Mouse (Mus musculus) limb, embryonic 11.5 days (tissue): ENCODE data around the gene 6030468B19Rik. TPM values are rescaled to one million over a fixed set of nuclear protein-coding genes. Genes with fewer than 3 reads are reported as not detected.
"Not testable (repeated sequence)": the region's sequence is repeated elsewhere in the genome, so short reads cannot be mapped to it uniquely, and the experiment has no call there.

Experiments
- ATAC-seq: fragments of 200-750 bp; cut with Nextera tagmentation; 2 replicates; pipeline ENCODE4 v1.8.0; 2017; ENCODE audit warnings: low read depth; ENCODE audit not compliant: insufficient number of reproducible peaks, low FRiP score, low TSS enrichment
- DNase-seq: peaks from one replicate; pipeline ENCODE4 v3.0.0-alpha.2; 2015; ENCODE audit warnings: low spot score
- H3K27ac ChIP-seq: fragments of 300-500 bp; sonication (generic); replicated peaks from 2 replicates; pipeline ENCODE4 v1.5.1; 2014; ENCODE audit warnings: low read depth, mild to moderate bottlenecking, low read length
- H3K27me3 ChIP-seq: fragments of 300-500 bp; sonication (generic); 2 replicates; pipeline ENCODE4 v1.6.1; 2014; ENCODE audit warnings: mild to moderate bottlenecking, low read length, mixed read lengths; ENCODE audit not compliant: control insufficient read depth, insufficient read depth
- H3K36me3 ChIP-seq: fragments of 300-500 bp; sonication (generic); 2 replicates; pipeline ENCODE4 v1.6.1; 2014; ENCODE audit warnings: mild to moderate bottlenecking, low read length, moderate library complexity, mixed read lengths; ENCODE audit not compliant: control insufficient read depth, insufficient read depth
- H3K4me1 ChIP-seq: fragments of 300-500 bp; sonication (generic); 2 replicates; pipeline ENCODE4 v1.6.1; 2014; ENCODE audit warnings: low read length, mixed read lengths; ENCODE audit not compliant: control insufficient read depth, insufficient read depth
- H3K4me2 ChIP-seq: fragments of 300-500 bp; sonication (generic); 2 replicates; pipeline ENCODE4 v1.6.1; 2014; ENCODE audit warnings: low read depth, mild to moderate bottlenecking, moderate library complexity; ENCODE audit not compliant: severe bottlenecking
- H3K4me3 ChIP-seq: fragments of 300-500 bp; sonication (generic); 2 replicates; pipeline ENCODE4 v1.5.1; 2014; ENCODE audit warnings: low read depth, low read length
- H3K9ac ChIP-seq: fragments of 300-500 bp; sonication (generic); 2 replicates; pipeline ENCODE4 v1.6.1; 2014; ENCODE audit warnings: mild to moderate bottlenecking, low read length
- H3K9me3 ChIP-seq: fragments of 300-500 bp; sonication (generic); 2 replicates; pipeline ENCODE4 v1.6.1; 2016; ENCODE audit warnings: low read length; ENCODE audit not compliant: control insufficient read depth
- WGBS: fragments of 180-500 bp; shearing (Covaris S2); extraction: QIAGEN DNeasy Blood & Tissue Kit; methylation state at CpG from one replicate; pipeline ENCODE4 v1.1.7; 2014; 5-methylcytosine and 5-hydroxymethylcytosine counted together
- polyA plus RNA-seq: library from polyadenylated mRNA; unstranded; fragments of >200 nt; fragmentation: Nextera tagmentation; extraction: Ambion mirVana; gene quantifications from 2 replicates; pipeline ENCODE4 v1.2.1, GENCODE M21; 2014

The 6030468B19Rik gene
- polyA plus RNA-seq, 1 experiment from 2014 or later, result 0.83 TPM

- Histone ChIP-seq H3K9ac (no peak overlapping the region), H3K9me3 (no peaks in the 10 kb centered on the region), H3K4me1 (peaks cover 10% of the 10 kb centered on the region), H3K4me2 (no peak overlapping the region), H3K27me3 (no peaks in the 10 kb centered on the region), H3K4me3 (no peak overlapping the region), H3K27ac (no peak overlapping the region), H3K36me3 (peaks cover 34% of the 10 kb centered on the region)
- WGBS, result 97% methylated on average over 6 of the region's 6 CpGs
- DNase-seq (no peak), ATAC-seq (no peak)
Measured at GRCm38 (mm10) chr11:117814704-117815366, 17.4 kb downstream of the 6030468B19Rik start.

DNA sequence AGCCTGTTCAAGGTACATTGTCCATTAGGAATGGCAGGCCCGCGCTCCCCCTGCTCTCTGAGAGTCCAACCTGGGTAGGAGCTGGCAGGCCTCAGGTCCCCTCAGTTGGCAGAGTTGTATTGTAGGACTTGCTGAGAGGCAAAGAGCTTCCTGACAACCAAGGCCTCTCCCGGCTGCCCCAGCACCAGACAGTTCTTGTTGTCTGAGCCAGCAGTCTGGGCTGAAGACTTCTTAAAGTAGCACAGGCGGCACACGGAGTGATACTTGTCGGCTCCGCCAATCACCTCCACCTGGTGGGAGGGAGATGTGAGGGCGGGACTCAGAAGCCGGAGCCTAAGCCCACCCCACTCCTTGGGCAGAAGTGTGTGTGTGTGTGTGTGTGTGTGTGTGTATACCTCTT is 18.4 kb downstream of the 6030468B19Rik start:
- H3K4me1 ChIP-seq, H3K4me3 ChIP-seq, ATAC-seq, H3K27ac ChIP-seq, DNase-seq, H3K4me2 ChIP-seq, H3K9ac ChIP-seq, H3K27me3 ChIP-seq, H3K9me3 ChIP-seq: not testable (repeated sequence)
- peaks cover 37% of the 10 kb centered on the region for H3K36me3 ChIP-seq
- 88% methylated on average over 9 of the region's 9 CpGs for WGBS

DNA sequence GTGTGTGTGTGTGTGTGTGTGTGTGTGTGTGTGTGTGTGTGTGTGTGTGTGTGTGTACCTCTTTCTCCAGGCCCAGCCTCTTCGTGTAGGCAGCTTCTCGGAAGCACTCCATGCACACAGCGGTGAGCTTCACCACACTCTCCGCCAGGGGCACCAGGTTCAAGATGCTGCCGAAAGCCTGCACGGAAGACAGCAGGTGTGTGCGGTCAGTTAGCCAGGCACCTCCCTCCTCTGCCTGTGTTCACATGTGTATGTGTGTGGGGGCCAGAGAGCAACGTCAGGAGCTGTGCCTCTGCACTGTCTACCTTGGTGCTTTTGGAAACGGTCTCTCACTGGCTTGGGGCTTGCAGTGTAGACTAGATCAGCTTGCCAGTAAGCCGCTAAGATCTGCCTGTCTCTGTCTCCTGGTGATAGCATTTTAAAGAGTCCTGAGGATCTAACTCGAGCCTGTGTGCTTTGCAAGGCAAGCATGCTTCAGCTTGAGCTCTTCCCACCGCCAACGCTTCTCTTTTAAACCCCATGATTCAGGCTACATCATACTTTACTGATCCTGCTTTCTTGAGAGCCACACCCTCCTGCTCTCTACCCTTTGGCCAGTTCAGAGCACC is 19.0 kb downstream of the 6030468B19Rik start:
- no peak overlapping the region for H3K9ac ChIP-seq
- WGBS, result 89% methylated on average over 12 of the region's 13 CpGs
- no peak overlapping the region for H3K27ac ChIP-seq
- no peak overlapping the region for H3K4me3 ChIP-seq
- no peaks in the 10 kb centered on the region for H3K27me3 ChIP-seq
- no peaks in the 10 kb centered on the region for H3K4me1 ChIP-seq
- no peak for ATAC-seq
- DNase-seq, result no peak
- H3K9me3 ChIP-seq, result no peaks in the 10 kb centered on the region
- no peak overlapping the region for H3K4me2 ChIP-seq
- H3K36me3 ChIP-seq, result peaks cover 43% of the 10 kb centered on the region

DNA sequence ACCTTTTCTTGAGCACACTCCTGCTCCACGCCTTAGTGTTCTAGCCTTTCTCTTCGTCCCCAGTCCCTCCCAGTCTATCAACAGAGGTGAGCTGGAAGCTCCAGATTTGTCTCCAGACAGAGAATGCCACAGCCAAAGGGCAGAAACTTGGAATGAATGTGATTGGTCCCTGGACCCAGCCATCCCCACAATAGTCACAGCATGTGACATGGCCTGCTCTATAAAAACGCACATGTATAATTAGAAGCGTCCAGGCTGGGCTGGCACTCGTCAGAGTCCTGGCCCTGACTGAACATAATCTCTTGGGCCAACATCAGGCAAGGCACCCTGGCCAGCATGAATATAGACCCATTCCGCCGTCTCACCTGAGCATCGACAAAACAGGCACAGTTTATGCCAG is 21.6 kb downstream of the 6030468B19Rik start:
- no peak overlapping the region for H3K4me2 ChIP-seq
- H3K9ac ChIP-seq, result no peak overlapping the region
- 72% methylated on average over 8 of the region's 8 CpGs for WGBS
- ATAC-seq, result no peak
- H3K36me3 ChIP-seq, result peaks cover 30% of the 10 kb centered on the region
- no peaks in the 10 kb centered on the region for H3K9me3 ChIP-seq
- H3K27me3 ChIP-seq, result no peaks in the 10 kb centered on the region
- no peak overlapping the region for H3K27ac ChIP-seq
- H3K4me1 ChIP-seq, result peaks cover 5% of the 10 kb centered on the region
- no peak for DNase-seq
- no peak overlapping the region for H3K4me3 ChIP-seq

- no peak overlapping the region for H3K4me3 ChIP-seq
- no peak overlapping the region for H3K4me2 ChIP-seq
- H3K9me3 ChIP-seq, result no peaks in the 10 kb centered on the region
- H3K4me1 ChIP-seq, result peaks cover 10% of the 10 kb centered on the region
- H3K27me3 ChIP-seq, result no peaks in the 10 kb centered on the region
- WGBS, result 92% methylated on average over 7 of the region's 7 CpGs
- ATAC-seq, result no peak
- H3K9ac ChIP-seq, result no peak overlapping the region
- no peak for DNase-seq
- peaks cover 26% of the 10 kb centered on the region for H3K36me3 ChIP-seq
- H3K27ac ChIP-seq, result no peak overlapping the region
Measured at GRCm38 (mm10) chr11:117820173-117820572, 22.7 kb downstream of the 6030468B19Rik start.

DNA sequence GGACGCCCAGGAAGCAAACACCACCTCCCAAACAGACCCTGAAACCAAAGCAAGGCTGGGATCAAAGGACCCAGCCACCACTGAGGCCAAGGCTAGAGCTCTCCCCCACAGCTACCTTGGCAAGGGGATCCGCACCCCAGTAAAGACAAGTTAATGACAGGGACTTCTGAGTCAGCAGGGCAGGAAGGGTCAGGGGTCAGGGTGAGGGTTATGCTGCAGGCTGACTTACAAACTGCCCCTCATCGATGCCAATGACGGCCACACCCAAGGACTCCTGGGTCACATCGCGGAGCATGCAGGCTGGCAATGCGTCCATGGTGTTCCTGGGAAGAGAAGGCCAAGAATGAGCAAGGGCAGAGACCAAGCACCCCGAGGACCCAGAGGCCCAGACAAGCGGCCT is 24.4 kb downstream of the 6030468B19Rik start:
- Histone ChIP-seq H3K27ac (no peak overlapping the region), H3K4me3 (no peak overlapping the region), H3K9me3 (no peaks in the 10 kb centered on the region), H3K4me2 (no peak overlapping the region), H3K36me3 (peaks cover 21% of the 10 kb centered on the region), H3K27me3 (no peaks in the 10 kb centered on the region), H3K4me1 (peaks cover 17% of the 10 kb centered on the region), H3K9ac (no peak overlapping the region)
- no peak for DNase-seq
- 89% methylated on average over 9 of the region's 9 CpGs for WGBS
- ATAC-seq, result no peak

- H3K27ac ChIP-seq, result no peak overlapping the region
- peaks cover 20% of the 10 kb centered on the region for H3K36me3 ChIP-seq
- peaks cover 20% of the 10 kb centered on the region for H3K4me1 ChIP-seq
- no peak overlapping the region for H3K4me3 ChIP-seq
- H3K4me2 ChIP-seq, result no peak overlapping the region
- H3K9ac ChIP-seq, result no peak overlapping the region
- no peaks in the 10 kb centered on the region for H3K9me3 ChIP-seq
- WGBS, result 93% methylated on average over 7 of the region's 7 CpGs
- DNase-seq (no peak), ATAC-seq (no peak)
- no peaks in the 10 kb centered on the region for H3K27me3 ChIP-seq
Measured at GRCm38 (mm10) chr11:117822728-117823241, 25.3 kb downstream of the 6030468B19Rik start.

DNA sequence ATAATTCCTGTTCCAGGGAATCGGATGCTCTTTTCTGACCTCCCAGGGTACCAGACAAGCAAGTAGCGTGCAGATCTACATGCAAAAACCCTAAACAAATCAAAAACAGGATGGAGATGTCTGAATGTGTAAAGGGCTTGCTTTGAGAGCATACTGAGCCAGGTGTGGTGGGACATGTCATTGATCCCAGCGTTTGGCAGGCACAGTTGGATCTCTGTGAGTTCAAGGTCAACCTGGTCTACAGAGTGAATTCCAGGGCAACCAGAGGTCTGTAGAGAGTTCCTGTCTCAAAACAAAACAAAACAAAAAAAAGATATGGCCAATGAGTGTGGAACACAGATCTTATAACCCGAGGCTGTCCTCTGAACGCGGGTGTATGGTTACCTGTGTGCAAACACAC is 26.0 kb downstream of the 6030468B19Rik start:
- Histone ChIP-seq H3K4me2 (no peak overlapping the region), H3K4me3 (no peak overlapping the region), H3K9me3 (no peaks in the 10 kb centered on the region), H3K9ac (no peak overlapping the region), H3K4me1 (peaks cover 20% of the 10 kb centered on the region), H3K27me3 (no peaks in the 10 kb centered on the region), H3K36me3 (peaks cover 18% of the 10 kb centered on the region), H3K27ac (no peak overlapping the region)
- no peak for ATAC-seq
- WGBS, result 91% methylated on average over 6 of the region's 6 CpGs
- no peak for DNase-seq
